Mouse (Mus musculus): ENCODE results near the gene Klrg1. TPM values are rescaled to one million over a fixed set of nuclear protein-coding genes. Genes with fewer than 3 reads are reported as not detected.

The Klrg1 gene
- polyA plus RNA-seq, 1 experiment from 2014 or later = not detected

Other genes starting within 250 kb of the Klrg1 start
- 85.7 and 97.8 TPM in 2 replicates for gene M6pr, start 25.8 kb upstream of the Klrg1 start, polyA plus RNA-seq (2016; fragmentation: Nextera tagmentation; extraction: Ambion mirVana)
- gene Phc1, start 57.7 kb upstream of the Klrg1 start, polyA plus RNA-seq (2016; fragmentation: Nextera tagmentation; extraction: Ambion mirVana) = 33.6 and 37.4 TPM in 2 replicates
- gene Rimklb, start 215.9 kb upstream of the Klrg1 start, polyA plus RNA-seq (2016; fragmentation: Nextera tagmentation; extraction: Ambion mirVana) = 39.4 and 49.3 TPM in 2 replicates
- 0.30 and 0.51 TPM in 2 replicates for gene Mfap5, start 223.0 kb upstream of the Klrg1 start, polyA plus RNA-seq (2016; fragmentation: Nextera tagmentation; extraction: Ambion mirVana)